Mouse (Mus musculus): ENCODE results near the gene Gm21981.

Gm21981 gene

DNA sequence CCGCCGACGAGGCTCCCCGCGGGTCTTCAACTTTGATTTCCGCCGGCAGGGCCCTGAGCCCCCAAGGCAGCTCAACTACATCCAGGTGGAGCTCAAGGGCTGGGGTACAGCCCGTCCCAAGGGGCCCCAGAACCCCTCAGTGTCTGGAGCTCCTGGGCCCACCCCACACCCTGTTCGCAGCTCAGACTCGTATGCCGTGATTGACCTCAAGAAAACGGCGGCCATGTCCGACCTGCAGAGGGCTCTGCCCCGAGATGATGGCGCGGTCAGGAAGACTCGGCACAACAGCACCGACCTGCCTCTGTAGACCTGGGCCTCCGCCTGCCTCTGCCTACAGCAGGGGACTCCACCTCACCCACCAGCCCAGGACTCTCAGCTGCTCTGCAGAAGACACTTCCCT, 9.3 kb upstream of the Gm21981 start:
- DNase-seq (ENCODE audit: low spot score in 2 of 2): no peak

DNA sequence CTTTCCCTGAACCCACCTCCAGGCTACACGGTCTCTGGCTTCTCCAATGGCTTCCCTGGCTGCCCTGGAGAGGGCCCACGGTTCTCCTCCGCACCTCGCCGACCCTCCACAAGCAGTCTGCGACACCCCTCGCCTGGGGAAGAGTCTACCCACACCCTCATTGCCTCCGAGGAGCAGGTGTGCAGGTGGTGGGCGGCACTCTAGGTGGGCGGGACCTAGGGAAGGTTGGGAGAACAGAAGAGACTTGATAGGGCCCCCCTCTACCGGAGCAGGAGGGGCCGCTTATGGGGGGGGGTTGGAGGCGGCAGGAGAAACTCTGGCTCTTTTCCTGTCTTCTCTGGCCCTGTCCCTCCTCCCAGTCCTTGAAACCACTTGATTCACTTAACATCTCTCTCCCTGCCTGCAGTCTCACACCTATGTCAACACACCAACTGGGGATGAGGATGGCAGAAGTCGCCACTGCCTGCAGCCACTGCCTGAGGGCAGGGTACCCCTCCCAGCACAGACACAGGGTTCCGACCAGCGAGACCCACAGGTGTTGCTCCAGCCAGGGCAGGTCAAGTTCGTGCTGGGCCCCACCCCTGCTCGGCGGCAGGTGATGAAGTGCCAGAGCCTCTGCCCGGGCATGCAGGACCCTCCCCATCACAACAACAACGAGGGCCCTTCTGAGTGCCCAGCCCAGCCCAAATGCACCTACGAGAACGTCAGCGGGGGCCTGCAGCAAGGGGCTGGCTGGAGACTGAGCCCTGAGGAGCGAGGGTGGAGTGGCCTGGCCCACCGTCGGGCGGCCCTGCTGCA, 8.5 kb upstream of the Gm21981 start:
- no peak for DNase-seq (ENCODE audit: low spot score in 2 of 2)

DNA sequence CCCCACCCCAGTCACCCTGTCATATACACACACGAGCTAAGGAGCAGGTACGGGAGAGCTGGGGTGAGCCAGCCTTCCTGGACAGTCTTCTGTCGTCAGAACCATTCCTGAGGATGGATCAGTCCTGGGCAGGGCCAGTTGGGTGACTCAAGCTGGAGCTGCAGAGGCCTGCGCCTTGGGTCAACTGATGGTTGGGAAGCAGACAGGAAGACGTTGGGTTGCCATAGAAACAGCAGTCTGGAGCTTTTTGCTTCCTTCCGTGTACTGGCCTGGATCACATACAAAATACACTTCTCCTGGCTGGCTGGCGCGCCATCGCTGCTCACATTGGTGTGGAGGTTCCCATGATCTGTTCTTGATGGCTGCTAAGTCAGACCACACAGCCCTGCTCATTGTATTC, 7.5 kb upstream of the Gm21981 start:
- no peak for DNase-seq (ENCODE audit: low spot score in 2 of 2)

DNA sequence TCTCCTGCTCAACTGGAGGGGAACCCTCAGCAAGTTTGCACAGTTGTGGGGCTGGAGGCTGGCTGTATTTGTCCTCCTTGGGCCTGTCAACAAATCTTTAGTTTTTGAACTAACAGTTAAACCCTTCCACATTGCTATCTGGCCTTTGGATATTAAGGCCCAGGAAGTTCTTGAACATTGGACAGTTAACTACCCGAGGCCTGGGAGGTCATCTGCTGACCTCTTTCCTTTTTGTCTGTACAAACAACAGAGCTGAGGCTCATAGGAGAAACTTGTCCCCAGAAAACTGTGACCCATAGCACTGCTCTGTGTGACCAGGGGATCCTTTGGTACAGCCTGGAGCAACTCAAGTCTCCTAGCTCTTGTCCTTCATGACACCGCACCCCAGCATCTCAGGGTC, 4.8 kb upstream of the Gm21981 start:
- DNase-seq (ENCODE audit: low spot score in 2 of 2): no peak

DNA sequence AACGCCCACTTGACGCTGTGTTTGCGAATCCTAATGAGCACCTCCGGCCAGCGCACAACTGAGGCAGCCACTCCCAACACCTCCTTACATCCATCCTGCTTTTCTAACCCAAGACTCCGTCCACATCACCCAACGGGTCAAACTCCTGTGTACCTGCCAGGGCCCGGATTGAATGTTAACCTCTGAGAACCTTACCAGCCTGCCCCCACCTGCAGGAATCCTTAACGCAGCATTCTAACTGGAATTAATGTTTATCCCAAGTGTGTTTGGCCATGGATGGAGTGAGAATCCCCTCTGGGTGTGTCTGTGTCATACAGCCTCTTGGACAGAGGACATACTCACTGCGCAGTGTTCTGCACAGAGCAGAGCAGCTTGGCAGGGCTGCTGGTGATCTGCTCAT, 3.9 kb upstream of the Gm21981 start:
- DNase-seq (ENCODE audit: low spot score in 2 of 2): no peak

DNA sequence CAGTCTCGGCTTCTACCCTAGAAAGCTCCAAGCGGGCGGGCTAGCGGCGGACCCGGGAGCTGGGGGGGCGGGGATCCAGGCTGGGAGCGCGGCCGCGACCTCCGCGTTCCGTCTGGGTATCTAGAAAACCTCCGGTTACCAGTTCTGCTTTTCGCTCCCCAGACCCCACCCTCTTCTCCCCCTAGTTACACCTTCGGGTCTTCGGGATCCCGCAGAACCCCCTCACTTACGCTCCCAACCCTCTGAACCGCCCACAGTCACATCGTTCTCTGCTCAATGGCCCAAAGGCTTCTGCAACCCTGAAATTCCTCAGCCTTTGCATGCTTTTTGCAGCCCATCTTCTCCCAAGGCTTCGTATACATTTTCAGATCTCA, 1.1 kb upstream of the Gm21981 start:
- DNase-seq (ENCODE audit: low spot score in 2 of 2): no peak

DNA sequence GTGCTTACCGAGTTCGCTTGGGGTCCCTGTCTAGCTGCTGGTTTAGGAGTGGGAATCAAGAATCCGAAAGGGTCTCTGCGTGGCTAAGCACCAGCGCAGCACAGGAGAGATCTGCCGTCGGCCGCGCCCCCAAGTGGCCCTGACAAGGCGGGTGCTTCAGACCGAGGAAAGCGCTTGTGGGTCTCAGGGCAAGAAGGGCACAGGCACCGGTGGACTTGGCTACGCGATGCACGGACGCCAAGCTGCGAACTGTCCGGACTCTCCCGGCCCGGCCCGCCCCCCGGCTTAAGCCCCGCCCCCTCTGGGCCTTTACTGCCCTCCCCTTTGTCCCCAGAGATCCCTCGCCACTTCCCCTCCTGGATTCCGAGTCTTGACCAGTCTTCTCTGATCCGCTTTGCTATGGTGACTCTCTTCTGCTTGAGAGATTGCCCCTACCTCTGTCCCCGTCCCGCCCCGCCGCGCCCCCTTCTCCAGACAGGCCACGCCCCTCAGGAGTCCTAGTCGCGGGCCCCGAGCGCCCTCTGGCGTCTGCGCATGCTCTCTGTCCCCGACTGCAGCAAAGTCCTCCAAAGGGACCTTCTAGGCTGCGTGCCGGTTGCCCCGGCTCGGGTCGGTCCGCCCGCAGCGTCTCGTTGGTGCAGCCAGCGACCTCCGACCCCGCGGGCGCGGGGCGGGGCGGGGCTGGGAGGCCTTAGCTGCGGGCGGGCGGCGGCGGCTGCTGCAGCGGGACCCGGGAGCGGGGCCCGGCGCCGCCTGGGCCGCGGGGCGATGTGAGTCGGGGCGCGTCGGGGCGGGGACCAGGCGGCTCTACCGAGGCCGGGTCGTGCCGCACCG, 465 bp upstream of the Gm21981 start, which contains the start of gene Prickle4:
TSS of gene Prickle4 (minus strand) at position 234 of the 834 bp plus-strand sequence.
- DNase-seq (ENCODE audit: low spot score in 2 of 2): peak; percentile 95 to 99

DNA sequence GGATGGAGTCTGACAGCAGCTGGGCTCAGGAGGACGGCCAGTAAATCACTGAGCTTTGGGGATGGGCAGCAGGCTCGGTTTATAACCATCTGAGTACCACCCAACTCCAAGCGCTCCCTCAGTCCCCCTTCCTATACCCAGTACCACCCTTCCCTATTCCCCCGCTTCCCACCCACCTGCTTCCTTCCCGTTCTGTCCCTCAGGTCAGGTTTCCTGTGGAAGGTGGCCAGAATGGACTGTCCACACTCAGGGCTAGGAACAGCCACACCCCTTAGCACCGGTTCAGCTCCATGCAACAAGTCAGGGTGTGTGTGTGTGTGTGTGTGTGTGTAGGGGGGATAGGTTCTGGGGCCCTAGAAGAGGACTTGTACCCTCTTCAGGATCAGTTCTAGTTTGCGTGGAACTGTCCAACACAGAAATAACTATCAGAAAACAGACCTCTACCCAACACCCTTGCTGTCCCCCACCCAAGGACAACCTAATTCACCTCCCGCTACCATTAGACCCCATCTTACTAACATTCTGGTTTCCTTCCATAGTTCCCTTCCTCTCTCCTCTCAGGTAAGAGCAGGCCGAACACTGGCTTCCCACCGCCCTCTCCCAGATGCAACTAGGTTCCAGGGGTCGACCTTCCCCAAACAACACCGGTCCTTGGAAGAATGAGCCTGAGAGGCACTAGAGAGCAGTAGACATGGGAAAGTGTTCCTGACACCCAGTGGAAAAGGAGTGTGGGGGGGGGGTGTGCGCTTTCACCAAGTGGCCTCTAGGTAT, 399 bp downstream of the Gm21981 start:
- no peak for DNase-seq (ENCODE audit: low spot score in 2 of 2)

DNA sequence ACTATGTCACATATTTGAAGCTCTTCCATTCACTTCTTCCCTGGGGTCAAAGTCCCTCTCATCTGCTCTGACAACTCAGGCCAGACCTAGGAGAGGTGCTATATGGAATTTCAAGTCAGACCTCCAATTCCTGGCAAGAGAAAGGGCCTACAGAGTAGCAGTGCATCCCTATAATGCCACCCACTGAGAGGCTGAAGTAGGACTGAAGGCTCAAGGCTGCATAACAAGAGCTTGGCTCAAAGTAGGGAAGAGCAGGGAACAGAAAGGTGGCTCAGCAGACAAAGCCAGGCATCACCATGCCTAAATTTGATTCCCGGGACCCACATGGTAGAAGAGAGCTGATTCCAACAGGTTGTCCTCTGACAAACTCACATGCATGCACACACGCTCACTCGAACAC, 2.6 kb downstream of the Gm21981 start:
- DNase-seq (ENCODE audit: low spot score in 2 of 2): no peak

DNA sequence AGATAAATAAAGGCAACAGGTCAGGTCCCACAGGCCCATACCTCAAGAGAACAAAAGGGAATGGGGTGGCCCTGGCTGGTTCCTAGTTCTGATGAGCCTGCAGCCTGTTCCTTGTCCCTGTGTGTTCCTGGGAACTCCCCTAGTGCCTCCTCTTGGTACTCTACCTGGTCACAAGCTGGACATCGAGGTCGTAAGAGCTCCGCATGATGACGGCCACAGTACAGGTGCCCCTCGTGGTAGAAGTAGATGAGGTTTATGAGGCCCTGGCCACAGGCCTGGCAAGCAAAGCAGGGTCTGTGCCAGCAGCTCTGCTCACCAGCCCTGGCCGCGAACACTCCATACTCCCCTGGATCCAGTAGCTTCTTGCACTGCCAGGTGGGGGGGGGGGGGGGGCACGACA, 4.4 kb downstream of the Gm21981 start:
- no peak for DNase-seq (ENCODE audit: low spot score in 2 of 2)

DNA sequence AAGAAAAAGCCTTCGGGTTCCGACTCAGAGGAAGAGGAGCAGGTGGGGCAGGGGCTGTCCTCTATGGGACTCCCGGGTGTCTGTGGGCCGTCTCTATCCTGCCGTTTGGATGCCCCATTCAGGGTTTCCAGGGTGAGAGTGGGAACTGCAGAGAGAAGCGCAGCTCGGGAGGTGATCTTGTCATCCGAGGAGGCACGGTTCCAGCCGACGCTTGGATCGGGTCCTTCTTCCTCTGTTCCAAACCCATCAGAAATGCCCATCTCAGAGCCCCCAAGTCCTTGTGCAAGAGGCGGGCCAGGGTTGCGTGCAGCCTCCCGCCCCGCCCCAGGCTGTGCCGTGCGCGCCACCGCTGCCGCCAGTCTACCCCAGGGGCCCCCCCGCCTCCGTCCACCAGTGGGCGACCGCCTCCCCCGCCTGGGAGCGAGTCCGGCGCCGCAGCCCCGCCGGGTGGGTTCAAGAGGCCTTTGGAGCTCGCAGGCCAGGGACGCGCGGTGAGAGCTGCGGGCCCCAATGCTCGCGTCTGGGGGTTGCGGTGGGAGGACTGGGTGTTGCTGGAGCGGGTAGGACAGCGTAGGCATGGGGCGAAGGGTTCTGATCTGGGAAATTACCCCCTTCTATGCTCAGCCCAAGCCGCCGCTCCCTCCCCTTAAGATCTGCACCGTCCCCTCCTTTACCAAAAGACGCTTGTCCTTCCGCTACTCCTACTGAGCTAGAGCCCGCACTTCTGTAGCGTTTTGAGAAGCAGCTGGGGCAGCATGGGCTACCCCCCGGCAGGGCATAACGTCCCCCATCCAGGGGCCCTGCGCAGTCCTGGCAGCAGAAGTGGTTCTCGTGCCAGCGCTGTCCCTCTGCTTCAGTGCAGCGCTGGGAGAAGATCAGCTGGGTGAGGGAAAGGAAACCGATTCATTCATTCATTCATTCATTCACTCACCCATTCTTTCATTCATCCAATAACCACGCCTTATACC, 5.4 kb downstream of the Gm21981 start, which contains the start of gene Frs3:
TSS of gene Frs3 (plus strand) at position 423 of the 968 bp plus-strand sequence.
- DNase-seq (ENCODE audit: low spot score in 2 of 2): peak; percentile 65 to 84

DNA sequence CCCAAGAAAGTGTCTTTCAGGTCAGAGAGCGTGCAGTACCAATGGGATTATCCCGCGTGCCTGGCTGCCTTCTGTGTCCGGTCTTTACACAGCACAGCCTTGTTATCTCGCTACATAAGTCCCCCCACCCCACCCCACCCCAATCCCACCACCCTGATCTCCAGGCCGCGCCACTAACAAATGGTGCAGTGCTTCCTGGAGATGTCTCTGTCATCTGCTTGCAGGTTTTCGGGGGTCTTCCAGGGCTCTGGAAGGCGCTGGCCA, 6.0 kb downstream of the Gm21981 start, which contains the start of gene Tomm6:
TSS of gene Tomm6 (minus strand) at position 43 of the 264 bp plus-strand sequence.
- DNase-seq (ENCODE audit: low spot score in 2 of 2): no peak

DNA sequence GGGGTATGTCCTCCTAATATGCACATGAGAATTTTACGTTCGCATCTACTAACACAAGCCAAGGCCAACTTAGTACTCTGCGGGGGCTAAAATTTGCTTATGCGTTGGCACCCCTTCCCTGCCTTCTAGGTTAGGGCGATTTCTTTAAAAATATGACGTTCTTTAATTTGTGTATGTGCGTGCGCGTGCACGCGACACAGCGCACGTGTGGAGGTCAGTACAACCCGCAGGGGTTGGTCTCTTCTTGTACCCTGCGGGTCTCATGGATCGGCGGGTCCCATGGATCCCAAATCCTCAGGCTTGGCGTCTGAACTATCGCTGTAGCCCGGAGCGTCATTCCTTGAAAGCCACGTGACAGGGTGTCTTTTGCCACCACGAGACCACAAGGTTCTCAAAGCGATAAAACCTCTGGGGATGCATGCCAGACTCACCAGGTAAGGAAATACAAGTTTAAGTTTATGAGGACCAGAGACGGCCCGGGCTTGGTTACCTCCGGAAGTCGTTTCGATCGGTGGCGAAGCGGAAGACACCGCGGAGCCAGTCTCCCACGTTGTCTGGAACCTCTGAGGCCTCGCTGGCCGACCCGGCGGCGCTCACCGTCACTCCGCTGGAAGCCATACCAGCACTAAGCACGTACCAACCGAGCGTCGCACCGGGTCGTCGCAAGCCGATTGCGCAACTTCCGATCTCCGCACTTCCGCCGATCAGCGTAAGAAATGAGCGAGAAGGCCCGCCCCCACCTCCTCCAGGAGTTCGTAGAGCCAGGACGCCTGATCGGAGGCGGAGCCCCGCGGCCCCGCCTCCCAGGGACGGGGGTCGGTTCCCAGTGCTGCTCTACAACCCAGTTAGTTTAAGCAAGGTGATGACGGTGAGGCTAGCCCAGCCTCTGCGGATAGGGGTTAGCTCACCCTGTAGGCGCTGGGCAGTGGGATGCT, 6.6 kb downstream of the Gm21981 start:
- peak; percentile 91 to 94 for DNase-seq (ENCODE audit: low spot score in 2 of 2)

DNA sequence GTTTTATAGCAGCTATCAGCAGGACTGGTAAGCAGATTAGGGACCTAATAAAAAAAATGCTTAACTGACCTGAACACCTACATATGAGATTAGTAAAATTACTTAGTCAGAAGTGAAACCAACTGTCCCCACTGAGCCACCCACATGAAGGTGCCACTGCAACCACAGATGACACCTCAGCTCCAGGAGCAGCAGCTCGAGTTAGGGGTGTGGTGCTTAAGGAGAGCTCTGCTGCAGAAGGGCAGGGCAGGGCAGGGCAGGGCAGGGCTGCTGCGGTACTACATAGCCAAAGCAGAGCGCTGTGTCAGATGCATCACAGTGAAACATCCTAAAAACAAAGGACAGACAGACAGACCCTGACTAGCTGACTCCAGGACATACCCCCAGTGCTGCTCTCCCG, 11.4 kb downstream of the Gm21981 start:
- no peak for DNase-seq (ENCODE audit: low spot score in 2 of 2)

DNA sequence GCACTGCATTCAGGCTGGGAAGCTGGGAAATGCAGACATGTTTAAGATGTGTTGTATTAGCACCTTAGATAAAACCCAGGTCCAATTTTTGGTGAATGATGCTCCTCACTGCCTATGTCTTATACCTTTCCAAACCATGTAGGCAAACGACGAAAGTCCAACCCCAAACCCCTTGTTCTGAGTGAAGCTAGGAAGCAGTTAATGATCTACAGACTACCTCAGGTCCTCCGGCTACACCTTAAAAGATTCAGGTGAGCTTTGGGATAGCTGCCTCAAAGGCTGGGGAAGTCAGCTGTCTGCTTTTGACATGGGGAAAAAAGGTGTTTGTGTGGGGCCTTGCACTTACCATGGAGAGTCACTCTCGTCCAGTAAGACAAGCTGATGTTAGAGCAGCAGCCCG, 15.6 kb downstream of the Gm21981 start:
- no peak for DNase-seq (ENCODE audit: low spot score in 2 of 2)

DNA sequence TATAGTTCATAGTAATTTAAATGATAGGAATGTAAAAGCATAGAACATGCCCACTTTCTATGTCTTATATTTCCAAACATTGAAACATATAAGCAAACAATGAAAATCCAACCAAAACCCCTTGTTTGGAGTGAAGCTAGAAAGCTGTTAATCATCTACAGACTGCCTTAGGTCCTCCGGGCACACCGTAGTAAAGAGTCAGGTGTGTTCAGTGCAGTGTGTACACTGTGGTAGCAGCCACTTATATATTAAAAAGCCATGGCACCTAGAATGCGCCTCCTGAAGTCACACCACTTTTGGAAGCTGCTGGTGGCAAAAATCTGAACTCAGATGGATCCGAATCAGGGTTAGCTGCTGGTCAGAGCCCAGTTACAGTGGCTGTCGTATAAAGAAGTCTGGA, 16.0 kb downstream of the Gm21981 start:
- no peak for DNase-seq (ENCODE audit: low spot score in 2 of 2)

DNA sequence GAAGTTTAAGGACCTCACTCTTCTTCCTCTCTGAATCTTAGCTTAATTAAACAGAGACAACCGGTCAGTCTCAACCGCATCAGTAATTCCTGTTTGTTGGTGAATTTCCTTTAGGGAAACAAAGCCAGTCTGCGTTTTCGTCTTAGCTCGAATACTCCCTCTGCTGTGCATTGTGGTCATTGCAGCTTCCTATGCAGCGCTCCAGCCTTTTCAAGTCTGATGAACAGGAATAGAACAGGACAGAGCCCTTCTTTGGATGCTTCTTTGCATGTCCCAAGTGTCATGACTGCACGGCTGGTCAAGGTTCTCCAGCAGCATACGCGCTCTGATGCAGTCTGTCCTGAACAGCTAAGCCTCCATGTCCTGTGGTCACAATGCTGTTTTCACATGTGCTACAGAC, 17.7 kb downstream of the Gm21981 start:
- peak; percentile 50 to 79 for DNase-seq (ENCODE audit: low spot score in 2 of 2)

DNA sequence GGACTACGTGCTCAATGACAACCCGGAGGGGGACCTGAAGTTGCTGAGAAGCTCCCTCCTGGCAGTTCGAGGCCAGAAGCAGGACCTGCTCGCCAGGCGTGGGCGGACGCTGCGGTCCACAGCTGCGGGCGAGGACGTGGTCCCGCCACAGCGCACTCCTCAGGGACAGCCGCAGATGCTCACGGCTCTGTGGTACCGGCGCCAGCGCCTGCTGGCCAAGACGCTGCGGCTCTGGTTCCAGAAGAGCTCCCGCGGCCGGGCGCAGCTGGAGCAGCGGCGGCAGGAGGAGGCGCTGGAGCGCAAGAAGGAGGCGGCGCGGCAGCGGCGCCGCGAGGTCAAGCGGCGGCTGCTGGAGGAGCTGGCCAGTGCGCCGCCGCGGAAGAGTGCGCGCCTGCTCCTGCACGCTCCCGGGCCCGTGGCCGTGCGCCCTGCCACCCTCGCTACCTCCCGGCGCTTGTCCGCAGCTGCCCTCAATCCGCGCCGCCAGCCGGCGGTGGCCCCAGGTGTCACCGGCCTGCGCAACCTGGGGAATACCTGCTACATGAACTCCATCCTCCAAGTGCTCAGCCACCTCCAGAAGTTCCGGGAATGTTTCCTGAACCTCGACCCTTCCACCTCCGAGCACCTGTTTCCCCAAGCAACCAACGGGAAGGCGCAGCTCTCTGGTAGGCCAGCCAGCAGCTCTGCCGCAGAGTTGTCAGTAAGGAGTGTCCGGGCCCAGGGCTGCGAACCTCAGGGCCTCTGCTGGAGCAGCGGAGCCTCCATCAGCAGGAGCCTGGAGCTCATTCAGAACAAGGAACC, 21.7 kb downstream of the Gm21981 start:
- peak in 1 of 2 experiments; percentile 67 for DNase-seq (ENCODE audit: low spot score in 2 of 2)

DNA sequence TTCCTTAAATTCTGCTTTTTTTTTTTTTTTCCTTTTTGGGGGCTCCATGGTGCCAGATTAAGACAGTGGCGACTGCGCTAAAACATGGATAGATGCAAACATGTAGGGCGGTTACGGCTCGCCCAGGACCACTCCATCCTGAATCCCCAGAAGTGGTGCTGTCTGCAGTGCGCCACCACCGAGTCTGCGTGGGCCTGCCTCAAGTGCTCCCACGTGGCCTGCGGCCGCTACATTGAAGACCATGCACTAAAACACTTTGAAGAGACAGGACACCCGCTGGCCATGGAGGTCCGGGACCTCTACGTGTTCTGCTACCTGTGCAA, 22.3 kb downstream of the Gm21981 start:
- no peak for DNase-seq (ENCODE audit: low spot score in 2 of 2)
